Mouse (Mus musculus): Measurements from ENCODE around the gene Sh3glb2. TPM values are rescaled to one million over a fixed set of nuclear protein-coding genes. Genes with fewer than 3 reads are reported as not detected.

The Sh3glb2 gene
- polyA plus RNA-seq, 1 experiment from 2014 or later: 48.1 TPM

DNA sequence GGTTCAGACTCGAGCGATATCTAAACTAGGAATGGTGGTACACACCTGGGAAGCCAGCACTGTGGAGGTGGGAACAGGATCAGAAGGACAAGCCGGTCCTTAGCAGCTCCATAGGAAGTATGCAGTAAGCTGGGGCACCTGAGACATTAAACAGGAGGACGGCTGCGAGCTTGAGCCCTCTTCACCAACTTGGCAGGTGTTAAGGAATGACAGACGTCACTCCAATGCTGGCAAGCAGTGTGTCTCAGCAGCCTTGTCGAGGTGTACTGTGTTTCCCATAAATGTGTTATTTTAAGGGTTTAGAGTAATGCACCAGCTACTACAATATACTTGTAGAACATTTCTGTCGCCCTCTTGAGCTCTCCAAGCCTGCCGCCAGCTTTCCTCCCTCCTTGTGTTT lies 27.8 kb upstream of the Sh3glb2 start:
- H3K36me3 ChIP-seq (ENCODE audit: control insufficient read depth, insufficient read depth, low read length): peaks cover 2% of the 10 kb centered on the region
- DNase-seq (ENCODE audit: low spot score, missing footprints) (no peak), ATAC-seq (ENCODE audit: low FRiP score) (no peak)
- H3K27ac ChIP-seq (ENCODE audit: low read depth, low read length): no peak overlapping the region
- H3K9ac ChIP-seq (ENCODE audit: low read length): no peak overlapping the region
- no peak overlapping the region for H3K4me2 ChIP-seq
- 87% methylated on average over 9 of the region's 9 CpGs for WGBS
- H3K27me3 ChIP-seq (ENCODE audit: control insufficient read depth, insufficient read depth, low read length): no peaks in the 10 kb centered on the region
- H3K9me3 ChIP-seq (ENCODE audit: control insufficient read depth, low read length): no peaks in the 10 kb centered on the region
- H3K4me3 ChIP-seq (ENCODE audit: low read depth, low read length): no peak overlapping the region
- H3K4me1 ChIP-seq (ENCODE audit: control insufficient read depth, insufficient read depth, low read length): 0 out of 2 replicates have a peak, but pooled peaks cover 3% of the 10 kb centered on the region

- H3K4me3 ChIP-seq (ENCODE audit: low read depth, low read length): no peak overlapping the region
- ATAC-seq (ENCODE audit: low FRiP score) (no peak), DNase-seq (ENCODE audit: low spot score, missing footprints) (no peak)
- no peaks in the 10 kb centered on the region for H3K27me3 ChIP-seq (ENCODE audit: control insufficient read depth, insufficient read depth, low read length)
- H3K27ac ChIP-seq (ENCODE audit: low read depth, low read length): no peak overlapping the region
- H3K4me1 ChIP-seq (ENCODE audit: control insufficient read depth, insufficient read depth, low read length): no peaks in the 10 kb centered on the region
- no peaks in the 10 kb centered on the region for H3K9me3 ChIP-seq (ENCODE audit: control insufficient read depth, low read length)
- H3K36me3 ChIP-seq (ENCODE audit: control insufficient read depth, insufficient read depth, low read length): peaks cover 7% of the 10 kb centered on the region
- H3K4me2 ChIP-seq: no peak overlapping the region
- no peak overlapping the region for H3K9ac ChIP-seq (ENCODE audit: low read length)
- 82% methylated on average over 4 of the region's 4 CpGs for WGBS
These were observed 26.5 kb upstream of the Sh3glb2 start for GRCm38 (mm10) chr2:30385591-30385990.

DNA sequence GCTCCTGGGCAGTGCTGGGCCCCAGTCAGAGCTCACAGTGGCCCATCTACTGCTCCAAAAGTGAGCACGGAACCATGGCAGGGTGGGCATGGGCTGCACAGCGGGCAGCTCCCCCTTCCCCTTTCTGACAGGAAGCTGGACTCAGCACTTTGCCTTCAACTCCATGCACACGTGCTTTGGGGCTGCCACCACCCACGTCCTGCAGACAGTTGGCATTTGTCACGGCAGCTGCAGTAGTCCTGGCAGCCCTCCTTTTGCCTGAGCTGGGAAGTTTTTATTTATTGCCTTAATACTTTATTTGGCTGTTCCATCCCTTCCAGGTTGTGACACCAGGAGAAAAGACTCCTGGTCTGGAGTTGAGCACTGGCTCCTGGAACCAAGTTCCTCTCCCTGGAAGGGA lies 25.7 kb upstream of the Sh3glb2 start:
- Histone ChIP-seq H3K36me3 (ENCODE audit: control insufficient read depth, insufficient read depth, low read length) (peaks cover 7% of the 10 kb centered on the region), H3K27ac (ENCODE audit: low read depth, low read length) (no peak overlapping the region)
- 86% methylated on average over 5 of the region's 5 CpGs for WGBS

GRCm38 (mm10) chr2:30381377-30381725 lies 22.2 kb upstream of the Sh3glb2 start:
- no peaks in the 10 kb centered on the region for H3K9me3 ChIP-seq (ENCODE audit: control insufficient read depth, low read length)
- 90% methylated on average over 4 of the region's 4 CpGs for WGBS
- peaks cover 13% of the 10 kb centered on the region for H3K36me3 ChIP-seq (ENCODE audit: control insufficient read depth, insufficient read depth, low read length)
- DNase-seq (ENCODE audit: low spot score, missing footprints) (no peak), ATAC-seq (ENCODE audit: low FRiP score) (no peak)
- H3K9ac ChIP-seq (ENCODE audit: low read length): no peak overlapping the region
- H3K27me3 ChIP-seq (ENCODE audit: control insufficient read depth, insufficient read depth, low read length): no peaks in the 10 kb centered on the region
- H3K27ac ChIP-seq (ENCODE audit: low read depth, low read length): no peak overlapping the region
- no peak overlapping the region for H3K4me3 ChIP-seq (ENCODE audit: low read depth, low read length)
- no peak overlapping the region for H3K4me2 ChIP-seq
- H3K4me1 ChIP-seq (ENCODE audit: control insufficient read depth, insufficient read depth, low read length): no peaks in the 10 kb centered on the region

More for the DNA sequence above, 25.7 kb upstream of the Sh3glb2 start:
- no peak overlapping the region for H3K9ac ChIP-seq (ENCODE audit: low read length)
- DNase-seq (ENCODE audit: low spot score, missing footprints) (no peak), ATAC-seq (ENCODE audit: low FRiP score) (no peak)
- H3K27me3 ChIP-seq (ENCODE audit: control insufficient read depth, insufficient read depth, low read length): no peaks in the 10 kb centered on the region
- H3K4me1 ChIP-seq (ENCODE audit: control insufficient read depth, insufficient read depth, low read length): no peaks in the 10 kb centered on the region
- H3K9me3 ChIP-seq (ENCODE audit: control insufficient read depth, low read length): no peaks in the 10 kb centered on the region
- no peak overlapping the region for H3K4me2 ChIP-seq
- H3K4me3 ChIP-seq (ENCODE audit: low read depth, low read length): no peak overlapping the region

- Histone ChIP-seq H3K27me3 (ENCODE audit: control insufficient read depth, insufficient read depth, low read length) (no peaks in the 10 kb centered on the region), H3K4me2 (no peak overlapping the region), H3K9ac (ENCODE audit: low read length) (no peak overlapping the region), H3K9me3 (ENCODE audit: control insufficient read depth, low read length) (no peaks in the 10 kb centered on the region), H3K4me1 (ENCODE audit: control insufficient read depth, insufficient read depth, low read length) (no peaks in the 10 kb centered on the region), H3K4me3 (ENCODE audit: low read depth, low read length) (no peak overlapping the region), H3K36me3 (ENCODE audit: control insufficient read depth, insufficient read depth, low read length) (peaks cover 13% of the 10 kb centered on the region), H3K27ac (ENCODE audit: low read depth, low read length) (no peak overlapping the region)
- DNase-seq (ENCODE audit: low spot score, missing footprints): no peak
- no peak for ATAC-seq (ENCODE audit: low FRiP score)
- WGBS: 89% methylated on average over 10 of the region's 10 CpGs
These were observed 21.6 kb upstream of the Sh3glb2 start for GRCm38 (mm10) chr2:30380564-30381376.

DNA sequence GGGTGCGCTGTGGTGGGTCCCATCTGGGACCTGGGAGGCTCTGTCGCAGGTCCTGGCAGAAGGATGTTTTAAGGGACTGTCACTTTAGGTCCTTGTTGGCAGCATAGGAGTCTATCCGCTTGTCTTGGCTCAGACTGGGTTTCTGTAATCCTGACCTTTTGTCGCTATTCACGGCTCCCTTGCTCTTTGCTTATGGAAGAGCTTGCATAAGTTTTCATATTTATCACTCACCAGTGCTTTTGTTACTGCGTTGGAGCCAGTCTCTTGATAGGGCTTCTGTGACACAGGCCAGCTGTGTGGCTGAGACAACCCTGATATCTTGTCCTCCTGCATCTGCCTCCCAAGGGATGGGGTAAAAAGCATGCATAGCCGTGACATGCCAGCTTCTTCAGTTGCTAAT lies 20.2 kb upstream of the Sh3glb2 start:
- Histone ChIP-seq H3K27ac (ENCODE audit: low read depth, low read length) (no peak overlapping the region), H3K4me1 (ENCODE audit: control insufficient read depth, insufficient read depth, low read length) (no peaks in the 10 kb centered on the region), H3K36me3 (ENCODE audit: control insufficient read depth, insufficient read depth, low read length) (peaks cover 16% of the 10 kb centered on the region), H3K9ac (ENCODE audit: low read length) (no peak overlapping the region), H3K27me3 (ENCODE audit: control insufficient read depth, insufficient read depth, low read length) (no peaks in the 10 kb centered on the region), H3K4me3 (ENCODE audit: low read depth, low read length) (no peak overlapping the region), H3K4me2 (no peak overlapping the region), H3K9me3 (ENCODE audit: control insufficient read depth, low read length) (no peaks in the 10 kb centered on the region)
- DNase-seq (ENCODE audit: low spot score, missing footprints) (no peak), ATAC-seq (ENCODE audit: low FRiP score) (no peak)
- WGBS: 92% methylated on average over 7 of the region's 7 CpGs

DNA sequence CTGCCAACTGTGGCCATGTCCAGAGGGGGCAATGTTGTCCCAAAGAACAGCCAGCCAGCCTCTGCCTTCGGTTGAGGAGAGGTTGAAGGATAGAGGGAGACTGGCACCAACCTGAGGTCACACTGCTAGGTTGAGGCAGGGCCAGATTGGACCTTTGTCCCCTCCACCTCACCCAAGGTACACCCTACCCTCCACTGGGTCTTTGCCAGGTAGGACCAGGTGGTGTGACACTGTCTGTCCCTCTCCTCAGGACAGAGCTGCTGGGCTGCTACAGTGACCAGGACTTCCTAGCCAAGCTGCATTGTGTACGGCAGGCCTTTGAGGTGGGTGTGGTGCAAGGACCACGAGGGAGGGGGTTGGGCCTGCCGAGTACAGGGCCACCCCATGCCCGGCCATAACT lies 18.6 kb upstream of the Sh3glb2 start:
- 82% methylated on average over 5 of the region's 5 CpGs for WGBS
- peaks cover 22% of the 10 kb centered on the region for H3K36me3 ChIP-seq (ENCODE audit: control insufficient read depth, insufficient read depth, low read length)

GRCm38 (mm10) chr2:30375893-30376292 lies 16.8 kb upstream of the Sh3glb2 start:
- no peaks in the 10 kb centered on the region for H3K27me3 ChIP-seq (ENCODE audit: control insufficient read depth, insufficient read depth, low read length)
- DNase-seq (ENCODE audit: low spot score, missing footprints) (no peak), ATAC-seq (ENCODE audit: low FRiP score) (no peak)
- no peak overlapping the region for H3K9ac ChIP-seq (ENCODE audit: low read length)
- no peak overlapping the region for H3K27ac ChIP-seq (ENCODE audit: low read depth, low read length)
- H3K4me2 ChIP-seq: no peak overlapping the region
- H3K9me3 ChIP-seq (ENCODE audit: control insufficient read depth, low read length): no peaks in the 10 kb centered on the region
- no peaks in the 10 kb centered on the region for H3K4me1 ChIP-seq (ENCODE audit: control insufficient read depth, insufficient read depth, low read length)
- WGBS: 89% methylated on average over 10 of the region's 10 CpGs
- peaks cover 33% of the 10 kb centered on the region for H3K36me3 ChIP-seq (ENCODE audit: control insufficient read depth, insufficient read depth, low read length)
- no peak overlapping the region for H3K4me3 ChIP-seq (ENCODE audit: low read depth, low read length)

More for the DNA sequence above, 18.6 kb upstream of the Sh3glb2 start:
- H3K9ac ChIP-seq (ENCODE audit: low read length): no peak overlapping the region
- no peaks in the 10 kb centered on the region for H3K4me1 ChIP-seq (ENCODE audit: control insufficient read depth, insufficient read depth, low read length)
- H3K9me3 ChIP-seq (ENCODE audit: control insufficient read depth, low read length): no peaks in the 10 kb centered on the region
- H3K27ac ChIP-seq (ENCODE audit: low read depth, low read length): no peak overlapping the region
- DNase-seq (ENCODE audit: low spot score, missing footprints) (no peak), ATAC-seq (ENCODE audit: low FRiP score) (no peak)
- no peak overlapping the region for H3K4me3 ChIP-seq (ENCODE audit: low read depth, low read length)
- no peak overlapping the region for H3K4me2 ChIP-seq
- H3K27me3 ChIP-seq (ENCODE audit: control insufficient read depth, insufficient read depth, low read length): no peaks in the 10 kb centered on the region

DNA sequence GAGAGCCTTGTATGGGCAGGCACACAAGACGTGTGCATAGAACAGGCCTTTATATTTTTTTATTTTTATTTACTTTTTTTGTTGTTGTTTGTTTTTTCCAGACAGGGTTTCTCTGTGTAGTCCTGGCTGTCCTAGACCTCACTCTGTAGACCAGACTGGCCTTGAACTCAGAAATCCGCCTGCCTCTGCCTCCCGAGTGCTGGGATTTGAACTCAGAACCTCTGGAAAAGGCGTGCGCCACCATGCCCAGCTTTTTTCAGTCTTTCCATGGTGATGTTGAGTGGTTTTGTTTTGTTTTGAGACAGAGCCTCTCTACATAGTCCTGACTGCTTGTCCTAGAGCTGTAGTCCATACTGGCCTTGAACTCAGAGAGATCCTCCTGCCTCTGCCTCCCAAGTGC lies 13.6 kb upstream of the Sh3glb2 start:
- Histone ChIP-seq H3K4me1 (ENCODE audit: control insufficient read depth, insufficient read depth, low read length) (no peaks in the 10 kb centered on the region), H3K4me2 (no peak overlapping the region), H3K27me3 (ENCODE audit: control insufficient read depth, insufficient read depth, low read length) (no peaks in the 10 kb centered on the region), H3K9me3 (ENCODE audit: control insufficient read depth, low read length) (no peaks in the 10 kb centered on the region), H3K36me3 (ENCODE audit: control insufficient read depth, insufficient read depth, low read length) (peaks cover 39% of the 10 kb centered on the region), H3K27ac (ENCODE audit: low read depth, low read length) (no peak overlapping the region), H3K4me3 (ENCODE audit: low read depth, low read length) (no peak overlapping the region), H3K9ac (ENCODE audit: low read length) (no peak overlapping the region)
- 98% methylated on average over 5 of the region's 5 CpGs for WGBS
- no peak for ATAC-seq (ENCODE audit: low FRiP score)
- no peak for DNase-seq (ENCODE audit: low spot score, missing footprints)

Measured in midbrain, embryonic 11.5 days (tissue).